Mouse (Mus musculus) embryonic facial prominence, embryonic 12.5 days (tissue): ENCODE measurements around the gene Otop2. TPM values are rescaled to one million over a fixed set of nuclear protein-coding genes. Genes with fewer than 3 reads are reported as not detected.

Source experiments
- ATAC-seq: fragments of 200-750 bp; cut with Nextera tagmentation; 2 replicates; pipeline ENCODE4 v1.8.0; 2017; ENCODE audit not compliant: insufficient number of reproducible peaks, insufficient read depth, low FRiP score, low TSS enrichment
- H3K27ac ChIP-seq: fragments of 300-500 bp; sonication (generic); 2 replicates; pipeline ENCODE4 v1.5.1; 2016; ENCODE audit warnings: mild to moderate bottlenecking
- H3K27me3 ChIP-seq: fragments of 300-500 bp; sonication (generic); 2 replicates; pipeline ENCODE4 v1.6.1; 2016; ENCODE audit warnings: mild to moderate bottlenecking, moderate library complexity
- H3K36me3 ChIP-seq: fragments of 300-500 bp; sonication (generic); 2 replicates; pipeline ENCODE4 v1.6.1; 2016; ENCODE audit warnings: mild to moderate bottlenecking
- H3K4me1 ChIP-seq: fragments of 300-500 bp; sonication (generic); 2 replicates; pipeline ENCODE4 v1.6.1; 2016
- H3K4me2 ChIP-seq: fragments of 300-500 bp; sonication (generic); replicated peaks from 2 replicates; pipeline ENCODE4 v1.6.1; 2016; ENCODE audit warnings: mild to moderate bottlenecking, moderate library complexity
- H3K4me3 ChIP-seq: fragments of 300-500 bp; sonication (generic); 2 replicates; pipeline ENCODE4 v1.5.1; 2016; ENCODE audit warnings: mild to moderate bottlenecking
- H3K9ac ChIP-seq: fragments of 300-500 bp; sonication (generic); 2 replicates; pipeline ENCODE4 v1.6.1; 2016; ENCODE audit warnings: mild to moderate bottlenecking, moderate library complexity
- H3K9me3 ChIP-seq: fragments of 300-500 bp; sonication (generic); 2 replicates; pipeline ENCODE4 v1.6.1; 2016; ENCODE audit warnings: mild to moderate bottlenecking, moderate library complexity
- WGBS: fragments of 180-500 bp; shearing (Covaris S2); methylation state at CpG from one replicate; pipeline ENCODE4 v1.1.7; 2016; 5-methylcytosine and 5-hydroxymethylcytosine counted together
- polyA plus RNA-seq: library from polyadenylated mRNA; unstranded; fragments of >200 nt; fragmentation: Nextera tagmentation; extraction: Ambion mirVana; gene quantifications from 2 replicates; pipeline ENCODE4 v1.2.1, GENCODE M21; 2016

The Otop2 gene
- polyA plus RNA-seq, 1 experiment from 2014 or later, result 0.19 TPM

DNA sequence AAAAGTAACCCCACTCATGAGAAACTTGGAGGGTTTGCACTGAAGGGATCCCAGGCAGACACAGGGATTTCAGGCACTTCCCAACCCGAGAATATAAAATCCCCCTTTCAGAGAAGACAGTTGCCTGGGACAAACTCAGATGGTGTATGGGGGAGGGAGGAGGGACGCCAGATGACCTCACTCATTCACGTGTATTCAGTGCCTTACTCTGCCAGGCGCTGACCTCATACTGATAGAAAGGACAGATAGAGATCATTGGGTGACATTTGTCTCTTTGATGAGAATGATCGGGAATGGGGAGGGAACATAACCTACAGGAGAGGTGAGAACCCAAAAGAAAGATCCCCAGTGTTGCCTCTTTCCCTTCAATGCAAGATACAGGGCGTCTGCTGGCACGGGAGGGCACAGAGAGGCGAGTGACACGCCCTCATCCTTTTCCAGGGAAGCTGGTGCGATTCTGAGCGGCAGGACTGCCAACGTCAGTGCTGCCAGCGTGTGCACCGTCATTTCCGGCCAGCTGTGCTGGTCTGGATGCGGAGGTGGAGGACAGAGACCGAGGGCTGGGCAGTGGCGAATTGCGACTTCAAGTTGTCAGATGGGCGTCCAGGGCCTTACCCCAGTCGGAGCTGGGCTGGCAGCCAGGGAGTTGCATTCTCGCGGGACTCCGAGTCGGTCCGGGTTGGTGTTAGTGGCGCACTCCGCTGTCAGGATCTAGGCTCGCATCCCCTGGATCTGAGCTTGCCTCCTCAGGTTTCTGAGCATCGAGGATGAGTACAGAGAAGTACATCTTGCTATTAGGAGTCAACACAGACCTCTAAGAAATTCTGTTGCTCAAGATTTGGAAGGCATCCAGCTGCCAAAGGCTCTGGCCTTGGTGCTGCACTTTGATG, 67.1 kb downstream of the Otop2 start:
- WGBS, result 2% methylated on average over 30 of the region's 30 CpGs
- Histone ChIP-seq H3K27ac (no peak overlapping the region), H3K4me2 (peak overlapping the region; percentile 52), H3K27me3 (peaks cover 49% of the 10 kb centered on the region), H3K9ac (peak overlapping the region; percentile 20), H3K4me1 (no peaks in the 10 kb centered on the region; the same call in 1 of the 2 replicates), H3K9me3 (no peaks in the 10 kb centered on the region), H3K36me3 (no peaks in the 10 kb centered on the region), H3K4me3 (peak overlapping the region; percentile 31)
- ATAC-seq, result no peak

DNA sequence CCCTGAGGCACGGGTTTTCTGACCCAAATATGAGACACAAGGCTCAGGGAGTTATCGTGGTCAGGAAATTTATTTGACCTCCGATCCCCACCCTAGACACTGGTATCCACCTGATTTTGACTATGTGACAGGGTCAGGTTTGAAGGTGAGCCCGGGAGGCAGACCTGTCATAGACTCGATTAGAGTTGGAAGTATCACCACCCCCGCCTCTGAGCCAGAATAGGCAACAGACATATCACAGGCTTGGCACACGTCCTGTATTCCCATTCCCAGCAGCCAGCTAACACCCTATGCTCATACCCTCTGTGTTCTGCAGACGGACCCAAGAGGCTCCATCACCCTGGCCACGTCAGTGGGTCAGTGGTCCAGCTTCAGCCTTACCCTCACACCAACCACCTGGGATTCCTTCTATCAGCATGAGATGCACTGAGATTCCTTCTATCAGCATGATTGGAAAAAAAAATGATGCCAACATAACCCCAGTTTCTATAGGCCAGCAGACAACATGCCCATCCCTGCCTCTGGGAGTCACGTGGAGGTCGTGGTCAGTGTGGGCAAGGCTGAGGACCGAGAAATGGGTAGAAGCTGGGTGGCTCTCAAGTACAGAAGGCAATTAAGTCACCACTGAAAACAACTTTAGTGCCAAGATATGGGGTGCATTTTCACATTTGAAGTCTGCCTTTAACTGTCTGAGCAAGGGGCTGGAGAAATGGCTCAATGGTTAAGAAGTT, 67.9 kb downstream of the Otop2 start:
- ATAC-seq, result no peak
- Histone ChIP-seq H3K27me3 (peaks cover 43% of the 10 kb centered on the region), H3K4me2 (peak overlapping the region; percentile 52), H3K9ac (no peak overlapping the region), H3K4me1 (no peaks in the 10 kb centered on the region; the same call in 1 of the 2 replicates), H3K27ac (no peak overlapping the region), H3K36me3 (no peaks in the 10 kb centered on the region), H3K4me3 (no peak overlapping the region), H3K9me3 (no peaks in the 10 kb centered on the region)
- 63% methylated on average over 12 of the region's 12 CpGs for WGBS

DNA sequence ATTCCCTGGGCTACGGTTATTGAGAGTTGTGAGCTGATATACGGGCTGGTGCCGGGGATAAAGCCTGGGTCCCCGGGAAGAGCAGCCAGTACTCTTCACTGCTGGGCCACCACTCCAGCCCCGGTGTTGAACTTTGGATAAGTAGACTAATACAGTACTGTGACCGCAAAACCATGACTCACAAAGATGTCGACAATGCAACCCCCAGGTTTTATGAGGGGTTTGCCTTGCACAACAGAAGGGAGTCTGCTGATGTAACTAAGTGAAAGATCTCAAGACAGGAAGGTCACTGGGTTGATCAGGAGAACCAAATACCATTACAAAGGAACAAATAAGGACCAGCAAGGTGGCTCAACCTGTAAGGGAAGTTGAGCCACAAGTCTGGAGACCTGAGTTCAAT, 69.8 kb downstream of the Otop2 start:
- H3K36me3 ChIP-seq, result no peaks in the 10 kb centered on the region
- no peak overlapping the region for H3K4me2 ChIP-seq
- no peak overlapping the region for H3K27ac ChIP-seq
- H3K27me3 ChIP-seq, result peaks cover 34% of the 10 kb centered on the region
- ATAC-seq, result no peak
- H3K4me3 ChIP-seq, result no peak overlapping the region
- WGBS, result 70% methylated on average over 7 of the region's 7 CpGs
- no peaks in the 10 kb centered on the region for H3K9me3 ChIP-seq
- H3K9ac ChIP-seq, result no peak overlapping the region
- no peaks in the 10 kb centered on the region; the same call in 1 of the 2 replicates for H3K4me1 ChIP-seq

DNA sequence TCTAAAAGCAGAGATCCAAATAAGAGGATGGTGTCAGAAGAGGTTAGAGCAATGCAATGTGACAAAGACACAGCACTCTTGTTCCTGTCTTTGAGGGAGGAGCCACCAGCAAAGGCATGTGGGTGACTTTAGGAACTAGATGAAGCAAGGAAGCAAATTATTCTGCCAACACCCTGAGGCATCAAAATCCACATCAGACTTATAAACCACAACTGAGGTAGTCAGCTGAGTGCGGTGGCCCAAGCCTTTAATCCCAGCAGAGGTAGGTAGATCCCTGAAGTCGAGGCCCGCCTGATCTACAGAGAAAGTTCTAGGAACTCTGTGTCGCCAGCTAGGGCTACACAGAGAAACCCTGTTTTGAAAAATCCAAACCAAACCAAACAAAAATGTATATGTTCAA, 70.3 kb downstream of the Otop2 start:
- Histone ChIP-seq H3K4me1 (no peaks in the 10 kb centered on the region; the same call in 1 of the 2 replicates), H3K4me2 (no peak overlapping the region), H3K27me3 (peaks cover 34% of the 10 kb centered on the region), H3K9ac (no peak overlapping the region), H3K27ac (no peak overlapping the region), H3K9me3 (no peaks in the 10 kb centered on the region), H3K36me3 (no peaks in the 10 kb centered on the region), H3K4me3 (no peak overlapping the region)
- WGBS, result 79% methylated on average over 4 of the region's 4 CpGs
- ATAC-seq, result no peak

DNA sequence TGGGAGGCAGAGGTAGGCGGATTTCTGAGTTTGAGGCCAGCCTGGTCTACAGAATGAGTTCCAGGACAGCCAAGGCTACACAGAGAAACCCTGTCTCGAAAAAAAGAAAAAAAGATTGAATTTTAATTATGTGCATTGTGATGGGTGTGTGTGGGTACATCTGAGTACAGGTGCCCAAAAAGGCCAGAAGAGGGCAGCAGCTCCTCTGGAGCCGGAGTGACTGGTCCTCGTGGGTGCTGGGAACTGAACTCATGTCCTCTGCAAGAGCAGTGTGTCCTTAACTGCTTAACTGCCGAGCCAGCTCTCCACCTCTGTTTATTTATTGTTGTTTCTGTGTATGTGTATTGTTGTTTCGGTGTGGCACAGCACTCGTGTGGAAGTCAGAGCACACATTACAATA, 70.9 kb downstream of the Otop2 start:
- Histone ChIP-seq H3K4me2 (no peak overlapping the region), H3K9ac (no peak overlapping the region), H3K4me1 (peaks cover 5% of the 10 kb centered on the region), H3K9me3 (no peaks in the 10 kb centered on the region), H3K27ac (no peak overlapping the region), H3K4me3 (no peak overlapping the region), H3K27me3 (peaks cover 34% of the 10 kb centered on the region), H3K36me3 (no peaks in the 10 kb centered on the region)
- WGBS, result 83% methylated on average over 7 of the region's 7 CpGs
- no peak for ATAC-seq

DNA sequence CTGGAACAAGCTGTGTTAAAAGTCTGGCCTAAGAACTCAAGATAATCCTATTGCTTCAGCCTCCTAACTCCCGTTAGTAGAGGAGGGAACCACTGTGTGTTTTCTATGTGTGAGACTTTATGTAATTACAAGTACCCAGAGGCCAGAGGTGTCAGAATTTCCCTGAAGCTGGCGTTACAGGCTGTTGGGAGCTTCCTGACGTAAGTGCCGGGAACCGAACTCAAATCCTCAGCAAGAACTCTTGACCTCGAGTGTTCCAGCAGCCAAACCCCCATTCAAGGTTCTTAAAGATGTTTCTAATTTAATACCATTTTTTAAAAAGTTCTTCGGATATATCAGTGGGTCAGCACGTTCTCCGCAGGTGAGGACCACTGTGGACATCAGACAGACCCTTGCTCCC, 74.3 kb downstream of the Otop2 start:
- peaks cover 38% of the 10 kb centered on the region for H3K4me1 ChIP-seq
- H3K36me3 ChIP-seq, result no peaks in the 10 kb centered on the region
- H3K9me3 ChIP-seq, result no peaks in the 10 kb centered on the region
- H3K27ac ChIP-seq, result no peak overlapping the region; the same call in 1 of the 2 replicates
- H3K27me3 ChIP-seq, result no peaks in the 10 kb centered on the region
- WGBS, result 8% methylated on average over 9 of the region's 9 CpGs
- no peak for ATAC-seq
- H3K4me2 ChIP-seq, result peak overlapping the region; percentile 76
- no peak overlapping the region for H3K9ac ChIP-seq
- peak overlapping the region; percentile 78 for H3K4me3 ChIP-seq

Other genes starting within 250 kb of the Otop2 start
- gene Cd300e, start 245.0 kb upstream of the Otop2 start, polyA plus RNA-seq, result 0.10 TPM in 1 of 2 replicates, not detected in the other
- 1.9 and 2.1 TPM in 2 replicates for gene Rab37, start 215.7 kb upstream of the Otop2 start, polyA plus RNA-seq
- gene Cd300lf, start 173.2 kb upstream of the Otop2 start, polyA plus RNA-seq, result 0.28 TPM in 1 of 2 replicates, not detected in the other
- gene Slc9a3r1, start 143.8 kb upstream of the Otop2 start, polyA plus RNA-seq, result 34.6 and 35.4 TPM in 2 replicates
- gene Tmem104, start 119.7 kb upstream of the Otop2 start, polyA plus RNA-seq, result 10.1 and 13.4 TPM in 2 replicates
- gene Nat9, start 119.3 kb upstream of the Otop2 start, polyA plus RNA-seq, result 21.8 and 23.7 TPM in 2 replicates
- 0.06 TPM in 1 of 2 replicates, not detected in the other for gene Grin2c, start 39.9 kb upstream of the Otop2 start, polyA plus RNA-seq
- gene Fdxr, start 30.1 kb upstream of the Otop2 start, polyA plus RNA-seq, result 14.6 and 17.3 TPM in 2 replicates
- gene Fads6, start 9.5 kb upstream of the Otop2 start, polyA plus RNA-seq, result 0.20 and 0.28 TPM in 2 replicates
- 0.10 and 0.32 TPM in 2 replicates for gene Ush1g, start 14.9 kb downstream of the Otop2 start, polyA plus RNA-seq
- not detected in 2 replicates for gene Otop3, start 27.6 kb downstream of the Otop2 start, polyA plus RNA-seq
- gene Hid1, start 60.6 kb downstream of the Otop2 start, polyA plus RNA-seq, result 7.7 and 7.9 TPM in 2 replicates
- gene Cdr2l, start 74.8 kb downstream of the Otop2 start, polyA plus RNA-seq, result 19.7 and 20.6 TPM in 2 replicates
- gene Mrpl58, start 96.6 kb downstream of the Otop2 start, polyA plus RNA-seq, result 170 and 181 TPM in 2 replicates
- gene Atp5h, start 112.8 kb downstream of the Otop2 start, polyA plus RNA-seq, result 867 and 893 TPM in 2 replicates
- 24.5 and 26.1 TPM in 2 replicates for gene Kctd2, start 113.0 kb downstream of the Otop2 start, polyA plus RNA-seq
- gene Trim80, start 133.4 kb downstream of the Otop2 start, polyA plus RNA-seq, result not detected in 2 replicates
- gene Slc16a5, start 155.3 kb downstream of the Otop2 start, polyA plus RNA-seq, result 0.22 and 0.28 TPM in 2 replicates
- gene Armc7, start 168.5 kb downstream of the Otop2 start, polyA plus RNA-seq, result 10.3 and 10.7 TPM in 2 replicates
- gene Nt5c, start 184.7 kb downstream of the Otop2 start, polyA plus RNA-seq, result 73.7 and 80.6 TPM in 2 replicates
- gene Jpt1, start 207.2 kb downstream of the Otop2 start, polyA plus RNA-seq, result 591 and 626 TPM in 2 replicates
- 1,276 and 1,289 TPM in 2 replicates for gene Sumo2, start 229.1 kb downstream of the Otop2 start, polyA plus RNA-seq